Comparison of ENCODE assay signal across 21 mouse cellular contexts in the genomic region with DNA sequence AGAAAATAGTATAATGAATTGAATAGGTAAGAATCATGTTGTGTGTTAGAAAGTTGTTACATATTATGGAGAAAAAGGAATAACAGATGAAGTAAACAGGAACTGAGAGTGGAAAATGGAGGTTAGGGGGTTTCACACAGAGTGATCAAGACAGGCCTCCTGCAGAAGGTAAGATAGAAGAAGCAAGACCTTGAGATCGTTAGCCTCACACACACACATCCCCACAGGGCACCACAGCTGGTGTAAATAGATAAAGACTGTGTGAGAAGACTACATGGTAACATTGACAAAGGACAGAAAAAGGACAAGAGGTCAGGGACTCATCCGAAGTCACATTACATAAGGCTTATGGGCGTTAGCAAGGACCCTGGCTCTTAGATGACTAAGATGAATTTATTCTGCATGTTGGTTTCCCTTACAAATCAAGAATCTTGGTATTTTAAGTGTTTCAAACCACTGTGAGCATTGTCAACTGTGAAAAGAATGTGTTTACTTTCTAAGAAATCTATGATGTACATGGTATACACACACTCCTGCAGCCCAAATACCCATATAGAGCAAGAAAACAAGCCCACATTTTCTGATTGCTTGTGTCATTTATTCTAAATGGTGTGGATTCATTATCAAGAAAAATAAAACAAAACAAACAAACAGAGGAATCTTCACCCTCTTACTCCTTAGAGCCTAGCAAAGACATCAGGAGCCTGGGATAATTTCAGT. TPM values are rescaled to one million over a fixed set of nuclear protein-coding genes. Genes with fewer than 3 reads are reported as not detected.
DNase-seq lines count a peak whose midpoint lies in the region; ATAC-seq and TF ChIP-seq lines count a peak whose summit lies in the region.
"Had no signal": no experiment of that assay in that cellular context is flagged by ENCODE, and none has a peak within 500 bp of the region (broad histone marks: within the 10 kb centered on the region; RNA-seq: fewer than 3 reads in every experiment).

No protein-coding gene starts in this region.

- TF ChIP-seq RAD21 in CH12.LX (IDR thresholded peaks at IDR 0.05; ENCODE audit: low read depth, low read length): no peak

- H3K27me3 ChIP-seq in CH12.LX (replicated peaks): no peaks in the 10 kb centered on the region
- H3K27me3 ChIP-seq in liver, embryonic 15.5 days: no peaks in the 10 kb centered on the region
- H3K27me3 ChIP-seq in forebrain, embryonic 14.5 days (replicated peaks; ENCODE audit: control insufficient read depth, insufficient read depth, low read length): no peaks in the 10 kb centered on the region
- no peaks in the 10 kb centered on the region for H3K27me3 ChIP-seq in midbrain, postnatal 0 days (ENCODE audit: insufficient read depth, low read length)
- H3K27me3 ChIP-seq: embryonic facial prominence, embryonic 15.5 days; forebrain, embryonic 13.5 days; limb, embryonic 12.5 days had no signal

- H3K4me3 ChIP-seq in CH12.LX (replicated peaks in 1 of 3; ENCODE audit: low read depth in 2 of 3, low read length in 2 of 3, poor library complexity in 1 of 3): no peak overlapping the region
- no peak overlapping the region for H3K4me3 ChIP-seq in liver, embryonic 15.5 days (replicated peaks)
- H3K4me3 ChIP-seq in forebrain, embryonic 14.5 days (ENCODE audit: low read depth, low read length): no peak overlapping the region
- H3K4me3 ChIP-seq in midbrain, postnatal 0 days (ENCODE audit: low read depth, low read length): no peak overlapping the region
- H3K4me3 ChIP-seq: embryonic facial prominence, embryonic 15.5 days; forebrain, embryonic 13.5 days; gastrocnemius, adult 2 months; heart, adult 2 months; limb, embryonic 12.5 days; midbrain, embryonic 10.5 days; myocyte had no signal

- peaks cover 3% of the 10 kb centered on the region in 2 experiments for H3K36me3 ChIP-seq in CH12.LX (replicated peaks in 1 of 2; ENCODE audit: control insufficient read depth in 1 of 2, insufficient read depth in 1 of 2, low read length in 1 of 2)
- H3K36me3 ChIP-seq in liver, embryonic 15.5 days (replicated peaks): no peaks in the 10 kb centered on the region
- H3K36me3 ChIP-seq in forebrain, embryonic 14.5 days (ENCODE audit: control insufficient read depth, insufficient read depth, low read length): no peaks in the 10 kb centered on the region
- no peaks in the 10 kb centered on the region for H3K36me3 ChIP-seq in midbrain, postnatal 0 days (ENCODE audit: insufficient read depth, low read length)
- H3K36me3 ChIP-seq: embryonic facial prominence, embryonic 15.5 days; limb, embryonic 12.5 days; midbrain, embryonic 10.5 days had no signal

- 0 out of 2 replicates have a peak, but pooled peaks cover 4% of the 10 kb centered on the region for H3K79me2 ChIP-seq in CH12.LX (replicated peaks; ENCODE audit: control insufficient read depth, extremely low read depth, insufficient read depth, poor library complexity, severe bottlenecking)

- peak overlapping the region; percentile 69 for H3K4me2 ChIP-seq in CH12.LX (ENCODE audit: insufficient read depth, low read depth, poor library complexity, severe bottlenecking)
- H3K4me2 ChIP-seq in liver, embryonic 15.5 days: peak overlapping the region; percentile 8; the same call in 1 of the 2 replicates
- no peak overlapping the region for H3K4me2 ChIP-seq in forebrain, embryonic 14.5 days (ENCODE audit: low read length)
- no peak overlapping the region for H3K4me2 ChIP-seq in midbrain, postnatal 0 days (ENCODE audit: low read depth, low read length, poor library complexity, severe bottlenecking)
- H3K4me2 ChIP-seq: embryonic facial prominence, embryonic 15.5 days; forebrain, embryonic 13.5 days; limb, embryonic 12.5 days had no signal

- 0 out of 2 replicates have a peak overlapping the region, but pooled peaks have one; percentile 24 for H3K9ac ChIP-seq in CH12.LX (ENCODE audit: insufficient read depth, low read depth)
- no peak overlapping the region for H3K9ac ChIP-seq in liver, embryonic 15.5 days
- no peak overlapping the region for H3K9ac ChIP-seq in forebrain, embryonic 14.5 days (ENCODE audit: low read length)
- H3K9ac ChIP-seq in midbrain, postnatal 0 days (replicated peaks; ENCODE audit: low read length, poor library complexity, severe bottlenecking): no peak overlapping the region
- H3K9ac ChIP-seq: embryonic facial prominence, embryonic 15.5 days; forebrain, embryonic 13.5 days; limb, embryonic 12.5 days had no signal

- peak overlapping the region; percentile 61 for H3K27ac ChIP-seq in CH12.LX (ENCODE audit: insufficient read depth, low read depth)
- H3K27ac ChIP-seq in liver, embryonic 15.5 days (replicated peaks): peak overlapping the region; percentile 61
- no peak overlapping the region for H3K27ac ChIP-seq in forebrain, embryonic 14.5 days (ENCODE audit: low read depth, low read length)
- no peak overlapping the region for H3K27ac ChIP-seq in midbrain, postnatal 0 days (ENCODE audit: low read depth, low read length)
- H3K27ac ChIP-seq: embryonic facial prominence, embryonic 15.5 days; forebrain, embryonic 13.5 days; gastrocnemius, adult 2 months; heart, adult 2 months; limb, embryonic 12.5 days; midbrain, embryonic 10.5 days had no signal

- 9% methylated on average over 3 of the region's 3 CpGs for WGBS in liver, embryonic 15.5 days (ENCODE audit: insufficient replicate concordance)
- 69% methylated on average over 3 of the region's 3 CpGs for WGBS in forebrain, embryonic 14.5 days
- WGBS in midbrain, postnatal 0 days: 63% methylated on average over 3 of the region's 3 CpGs

- H3K9me3 ChIP-seq in CH12.LX (replicated peaks; ENCODE audit: low read length): no peaks in the 10 kb centered on the region
- H3K9me3 ChIP-seq in liver, embryonic 15.5 days (replicated peaks): no peaks in the 10 kb centered on the region
- no peaks in the 10 kb centered on the region for H3K9me3 ChIP-seq in forebrain, embryonic 14.5 days (replicated peaks; ENCODE audit: control insufficient read depth, low read length)
- no peaks in the 10 kb centered on the region for H3K9me3 ChIP-seq in midbrain, postnatal 0 days (ENCODE audit: low read length)
- H3K9me3 ChIP-seq: embryonic facial prominence, embryonic 15.5 days; forebrain, embryonic 13.5 days; limb, embryonic 12.5 days; midbrain, embryonic 10.5 days had no signal

- TF ChIP-seq POLR2A in CH12.LX (IDR thresholded peaks at IDR 0.05; ENCODE audit: low read depth, low read length): no peak

- peak; percentile 72 for DNase-seq in A20 (ENCODE audit: low read depth, low spot score)
- peak; percentile 78 for DNase-seq in CH12.LX (ENCODE audit: extremely low read depth)
- no peak for DNase-seq in layer of hippocampus, postnatal 25 days (ENCODE audit: extremely low spot score in 1 of 2, low spot score in 1 of 2)
- DNase-seq in adrenal gland, adult 18-20 months (ENCODE audit: low spot score in 2 of 2): no peak
- no peak for DNase-seq in forebrain, embryonic 14.5 days (ENCODE audit: low spot score)
- DNase-seq in midbrain, postnatal 0 days (ENCODE audit: low spot score): no peak
- DNase-seq: cerebellum, adult 9-10 months; gastrocnemius, adult 2 months; heart, adult 2 months; heart, postnatal 4 days; thymus, adult 18-20 months had no signal

- peaks cover 10 to 34% of the 10 kb centered on the region in 2 experiments for H3K4me1 ChIP-seq in CH12.LX (ENCODE audit: control insufficient read depth in 1 of 2, insufficient read depth in 2 of 2)
- H3K4me1 ChIP-seq in liver, embryonic 15.5 days (replicated peaks): peaks cover 20% of the 10 kb centered on the region
- no peaks in the 10 kb centered on the region for H3K4me1 ChIP-seq in forebrain, embryonic 14.5 days (ENCODE audit: control insufficient read depth, insufficient read depth, low read length)
- no peaks in the 10 kb centered on the region for H3K4me1 ChIP-seq in midbrain, postnatal 0 days (ENCODE audit: insufficient read depth, low read length)
- H3K4me1 ChIP-seq: embryonic facial prominence, embryonic 15.5 days; forebrain, embryonic 13.5 days had no signal

- no peak for TF ChIP-seq CTCF in CH12.LX (conservative IDR thresholded peaks at IDR 0.05 in 1 of 2, IDR thresholded peaks at IDR 0.05 in 1 of 2; ENCODE audit: low read depth in 2 of 2, low read length in 2 of 2)
- no peak for TF ChIP-seq CTCF in midbrain, postnatal 0 days (IDR thresholded peaks at IDR 0.05)

- dilution Hi-C loops in CH12.LX (cut with MboI; ENCODE audit: extremely low pct_ligation_motif_present, extremely low pct_unique_long_range_greater_than_20kb, low sequenced_read_pairs): no loop called here

- peak; percentile 98 for TF ChIP-seq EP300 in CH12.LX (IDR thresholded peaks at IDR 0.05; ENCODE audit: low read length)

- in situ Hi-C loops in CH12.LX (cut with MboI; ENCODE audit: low pct_ligation_motif_present, low pct_unique_long_range_greater_than_20kb, low sequenced_read_pairs): loop anchor here (25.0 kb wide), 1 partner anchor 322 kb away; no protein-coding TSS in a partner anchor

- peak; percentile 63 for ATAC-seq in erythroid progenitor cell, adult 5-6 weeks (replicated peaks; ENCODE audit: low FRiP score, poor library complexity, severe bottlenecking)
- peak; percentile 98 for ATAC-seq in liver, embryonic 15.5 days (ENCODE audit: insufficient read depth)
- no peak for ATAC-seq in forebrain, embryonic 14.5 days
- no peak for ATAC-seq in midbrain, postnatal 0 days (ENCODE audit: low FRiP score)
- ATAC-seq: forebrain, embryonic 13.5 days; inflammation-experienced regulatory T-cells, adult 6 months had no signal

RNA-seq across cellular contexts. Expression of a gene that starts 12.7 kb away (rescaled TPM):
- total RNA-seq in CH12.LX (2012; rRNA removed) (7.2 and 10.9 TPM in 2 replicates), CH12.LX (2014; rRNA removed) (14.5 and 14.9 TPM in 2 replicates)
- polyA plus RNA-seq in CH12.LX (2012; ENCODE audit: insufficient read length, low read depth): 9.3 and 9.8 TPM in 2 replicates
- 0.72 and 3.8 TPM in 2 replicates for total RNA-seq in erythroid progenitor cell, adult 5-6 weeks (2015; ENCODE audit: low replicate concordance)
- 1.5 and 5.7 TPM in 2 replicates for total RNA-seq in erythroid progenitor cell, adult 5-6 weeks (2017; ENCODE audit: low replicate concordance)
- polyA plus RNA-seq in liver, embryonic 15.5 days (2015; fragmentation: Nextera tagmentation; extraction: Ambion mirVana): 3.0 and 4.1 TPM in 2 replicates
- total RNA-seq in layer of hippocampus, postnatal 25 days (2021): 10 to 100 TPM; 10.9 to 12.0 TPM
- 10 to 100 TPM in 1 of 2 experiments, 1 to 10 TPM in 1; 8.1 to 12.3 TPM for total RNA-seq in adrenal gland, adult 18-20 months (2021)
- polyA plus RNA-seq in forebrain, embryonic 14.5 days (2014; fragmentation: Nextera tagmentation; extraction: Ambion mirVana): 17.6 and 18.0 TPM in 2 replicates
- total RNA-seq in midbrain, postnatal 0 days (2014; rRNA removed): 11.3 and 13.6 TPM in 2 replicates
- polyA plus RNA-seq in midbrain, postnatal 0 days (2015; fragmentation: Nextera tagmentation; extraction: Ambion mirVana): 10.0 and 11.5 TPM in 2 replicates

RNA-seq across cellular contexts. Expression of a gene that starts 19.7 kb away (rescaled TPM):
- total RNA-seq in CH12.LX (2012; rRNA removed) (not detected in 2 replicates), CH12.LX (2014; rRNA removed) (not detected in 2 replicates)
- polyA plus RNA-seq in CH12.LX (2012; ENCODE audit: insufficient read length, low read depth): 0.08 and 0.11 TPM in 2 replicates
- not detected in 2 replicates for total RNA-seq in erythroid progenitor cell, adult 5-6 weeks (2015; ENCODE audit: low replicate concordance)
- not detected in 2 replicates for total RNA-seq in erythroid progenitor cell, adult 5-6 weeks (2017; ENCODE audit: low replicate concordance)
- polyA plus RNA-seq in liver, embryonic 15.5 days (2015; fragmentation: Nextera tagmentation; extraction: Ambion mirVana): 0.05 and 0.14 TPM in 2 replicates
- not detected for total RNA-seq in layer of hippocampus, postnatal 25 days (2021)
- total RNA-seq in adrenal gland, adult 18-20 months (2021): not detected
- 0.10 TPM in 2 replicates for polyA plus RNA-seq in forebrain, embryonic 14.5 days (2014; fragmentation: Nextera tagmentation; extraction: Ambion mirVana)
- total RNA-seq in midbrain, postnatal 0 days (2014; rRNA removed): not detected in 2 replicates
- polyA plus RNA-seq in midbrain, postnatal 0 days (2015; fragmentation: Nextera tagmentation; extraction: Ambion mirVana): 0.13 and 0.14 TPM in 2 replicates
- total RNA-seq: gastrocnemius, adult 2 months; heart, adult 2 months; heart, postnatal 4 days; left cerebral cortex, adult 18-20 months had no signal
- polyA plus RNA-seq: large intestine, adult 2 months; myocyte had no signal

RNA-seq across cellular contexts. Expression of a gene that starts 19.9 kb away (rescaled TPM):
- total RNA-seq in CH12.LX (2012; rRNA removed) (8.4 and 9.7 TPM in 2 replicates), CH12.LX (2014; rRNA removed) (1.3 and 2.3 TPM in 2 replicates)
- 1.6 and 1.8 TPM in 2 replicates for polyA plus RNA-seq in CH12.LX (2012; ENCODE audit: insufficient read length, low read depth)
- 2.2 and 3.4 TPM in 2 replicates for total RNA-seq in erythroid progenitor cell, adult 5-6 weeks (2015; ENCODE audit: low replicate concordance)
- 2.8 and 3.0 TPM in 2 replicates for total RNA-seq in erythroid progenitor cell, adult 5-6 weeks (2017; ENCODE audit: low replicate concordance)
- 11.4 and 12.1 TPM in 2 replicates for polyA plus RNA-seq in liver, embryonic 15.5 days (2015; fragmentation: Nextera tagmentation; extraction: Ambion mirVana)
- total RNA-seq in layer of hippocampus, postnatal 25 days (2021): 1 to 10 TPM; 7.3 to 8.9 TPM
- total RNA-seq in adrenal gland, adult 18-20 months (2021): 10 to 100 TPM; 48.4 to 56.3 TPM
- 8.4 and 10.6 TPM in 2 replicates for polyA plus RNA-seq in forebrain, embryonic 14.5 days (2014; fragmentation: Nextera tagmentation; extraction: Ambion mirVana)
- total RNA-seq in midbrain, postnatal 0 days (2014; rRNA removed): 7.2 and 9.0 TPM in 2 replicates
- polyA plus RNA-seq in midbrain, postnatal 0 days (2015; fragmentation: Nextera tagmentation; extraction: Ambion mirVana): 9.4 and 9.8 TPM in 2 replicates

RNA-seq across cellular contexts. Expression of a gene that starts 47.6 kb away (rescaled TPM):
- total RNA-seq in CH12.LX (2012; rRNA removed) (8.4 and 10.1 TPM in 2 replicates), CH12.LX (2014; rRNA removed) (11.6 and 12.2 TPM in 2 replicates)
- polyA plus RNA-seq in CH12.LX (2012; ENCODE audit: insufficient read length, low read depth): 13.4 and 15.3 TPM in 2 replicates
- 9.6 and 66.3 TPM in 2 replicates for total RNA-seq in erythroid progenitor cell, adult 5-6 weeks (2015; ENCODE audit: low replicate concordance)
- 6.5 and 7.9 TPM in 2 replicates for total RNA-seq in erythroid progenitor cell, adult 5-6 weeks (2017; ENCODE audit: low replicate concordance)
- polyA plus RNA-seq in liver, embryonic 15.5 days (2015; fragmentation: Nextera tagmentation; extraction: Ambion mirVana): 3.3 and 4.6 TPM in 2 replicates
- 10 to 100 TPM in 1 of 2 experiments, 1 to 10 TPM in 1; 8.0 to 15.7 TPM for total RNA-seq in layer of hippocampus, postnatal 25 days (2021)
- total RNA-seq in adrenal gland, adult 18-20 months (2021): 10 to 100 TPM; 10.4 to 11.2 TPM
- 10.4 and 10.8 TPM in 2 replicates for polyA plus RNA-seq in forebrain, embryonic 14.5 days (2014; fragmentation: Nextera tagmentation; extraction: Ambion mirVana)
- 10.0 and 20.2 TPM in 2 replicates for total RNA-seq in midbrain, postnatal 0 days (2014; rRNA removed)
- 10.1 and 10.5 TPM in 2 replicates for polyA plus RNA-seq in midbrain, postnatal 0 days (2015; fragmentation: Nextera tagmentation; extraction: Ambion mirVana)

Comparison
In these comparisons a context has a peak if more than half of its experiments do, and no peak if none do; other contexts are left out.
1. DNase-seq: peak in A20 (single experiment) and CH12.LX (single experiment); none in layer of hippocampus, postnatal 25 days (0 of 2), adrenal gland, adult 18-20 months (0 of 2), forebrain, embryonic 14.5 days (single experiment) and midbrain, postnatal 0 days (single experiment).
2. H3K27ac ChIP-seq: peak in CH12.LX (single experiment) and liver, embryonic 15.5 days (single experiment); none in forebrain, embryonic 14.5 days (single experiment) and midbrain, postnatal 0 days (single experiment).
3. H3K4me2 ChIP-seq: peak in CH12.LX (single experiment) and liver, embryonic 15.5 days (single experiment); none in forebrain, embryonic 14.5 days (single experiment) and midbrain, postnatal 0 days (single experiment).
4. ATAC-seq: peak in erythroid progenitor cell, adult 5-6 weeks (single experiment) and liver, embryonic 15.5 days (single experiment); none in forebrain, embryonic 14.5 days (single experiment) and midbrain, postnatal 0 days (single experiment).